Mouse (Mus musculus): ENCODE measurements around the gene Snrnp35.

GRCm38 (mm10) chr5:124478873-124479204 lies 4.1 kb upstream of the Snrnp35 start:
- no peak for TF ChIP-seq TAL1 (IDR thresholded peaks at IDR 0.05; ENCODE audit: low read length)
- no peak for TF ChIP-seq GATA1 (IDR thresholded peaks at IDR 0.05; ENCODE audit: low read length)

Data from erythroblast, embryonic 14.5 days (primary cell).